In the genomic region with DNA sequence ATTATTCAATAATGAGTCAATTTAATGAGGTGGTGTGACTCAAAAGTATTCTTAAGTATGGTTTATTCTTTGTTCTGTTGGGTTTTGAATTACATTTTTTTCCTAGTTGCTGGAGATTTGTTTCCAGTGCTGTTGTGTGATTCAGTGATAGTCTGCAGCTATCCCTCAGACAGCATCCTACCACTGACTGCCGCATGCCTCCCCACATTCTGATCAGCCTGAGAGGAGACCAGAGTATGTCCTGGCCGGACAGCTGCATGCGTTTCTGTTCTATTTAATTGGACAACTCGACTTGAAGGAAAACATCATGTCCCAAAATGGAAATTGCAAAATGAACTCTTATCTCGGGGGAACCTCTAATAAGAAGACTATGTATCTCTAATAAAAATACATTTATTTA, we compare ENCODE assay signal across 29 mouse cellular contexts. TPM values are rescaled to one million over a fixed set of nuclear protein-coding genes. Genes with fewer than 3 reads are reported as not detected.
"Had no signal": no experiment of that assay in that cellular context is flagged by ENCODE, and none has a peak within 500 bp of the region (broad histone marks: within the 10 kb centered on the region; RNA-seq: fewer than 3 reads in every experiment).

No protein-coding gene starts in this region.

- H3K4me1 ChIP-seq: embryonic facial prominence, embryonic 15.5 days had no signal

- H3K27me3 ChIP-seq: embryonic facial prominence, embryonic 12.5 days; embryonic facial prominence, embryonic 13.5 days; embryonic facial prominence, embryonic 15.5 days; forebrain, embryonic 12.5 days; forebrain, embryonic 13.5 days; forebrain, embryonic 15.5 days had no signal

- H3K4me2 ChIP-seq: embryonic facial prominence, embryonic 12.5 days; embryonic facial prominence, embryonic 13.5 days; embryonic facial prominence, embryonic 15.5 days; forebrain, embryonic 12.5 days; forebrain, embryonic 13.5 days; forebrain, embryonic 15.5 days had no signal

- H3K9me3 ChIP-seq: embryonic facial prominence, embryonic 10.5 days; embryonic facial prominence, embryonic 12.5 days; embryonic facial prominence, embryonic 13.5 days; embryonic facial prominence, embryonic 15.5 days; forebrain, embryonic 10.5 days; forebrain, embryonic 12.5 days; forebrain, embryonic 13.5 days; forebrain, embryonic 15.5 days had no signal

- ATAC-seq: forebrain, embryonic 13.5 days; forebrain, embryonic 14.5 days; forebrain, embryonic 15.5 days; forebrain, embryonic 16.5 days; forebrain, postnatal 0 days had no signal

- H3K27ac ChIP-seq: embryonic facial prominence, embryonic 10.5 days; embryonic facial prominence, embryonic 12.5 days; embryonic facial prominence, embryonic 13.5 days; embryonic facial prominence, embryonic 15.5 days; forebrain, embryonic 10.5 days; forebrain, embryonic 12.5 days; forebrain, embryonic 13.5 days; forebrain, embryonic 15.5 days; gastrocnemius, adult 2 months; heart, adult 2 months had no signal

- H3K9ac ChIP-seq: embryonic facial prominence, embryonic 12.5 days; embryonic facial prominence, embryonic 13.5 days; embryonic facial prominence, embryonic 15.5 days; forebrain, embryonic 12.5 days; forebrain, embryonic 13.5 days; forebrain, embryonic 15.5 days; forebrain, postnatal 0 days had no signal

- DNase-seq: cerebellum, adult 9-10 months; cerebellum, adult 9-11 months; cerebellum, postnatal 10 days; cerebellum, postnatal 14 days; cerebellum, postnatal 25 days; cerebellum, postnatal 36 days; embryo, embryonic 11 days; forebrain, postnatal 0 days; gastrocnemius, adult 2 months; gastrocnemius, postnatal 10 days; gastrocnemius, postnatal 14 days; gastrocnemius, postnatal 25 days; gastrocnemius, postnatal 36 days; heart, adult 11 months; heart, adult 18-20 months; heart, adult 2 months had no signal

- H3K4me3 ChIP-seq: embryonic facial prominence, embryonic 10.5 days; embryonic facial prominence, embryonic 12.5 days; embryonic facial prominence, embryonic 13.5 days; embryonic facial prominence, embryonic 15.5 days; erythroblast, embryonic 14.5 days; forebrain, embryonic 10.5 days; forebrain, embryonic 12.5 days; forebrain, embryonic 13.5 days; forebrain, embryonic 15.5 days; gastrocnemius, adult 2 months; heart, adult 2 months had no signal

RNA-seq across cellular contexts. Expression of a gene that starts 43.8 kb away (rescaled TPM):
- total RNA-seq: common myeloid progenitor, adult 5-6 weeks; granulocyte monocyte progenitor cell, adult 5-6 weeks had no signal
- polyA plus RNA-seq: erythroblast, embryonic 14.5 days had no signal

RNA-seq across cellular contexts. Expression of a gene that starts 56.5 kb away (rescaled TPM):
- polyA plus RNA-seq: erythroblast, embryonic 14.5 days had no signal
